Mouse (Mus musculus) neural tube, embryonic 14.5 days (tissue): Measurements from ENCODE around the gene Lrba. TPM values are rescaled to one million over a fixed set of nuclear protein-coding genes. Genes with fewer than 3 reads are reported as not detected.

Experiments
- ATAC-seq: fragments of 200-750 bp; cut with Nextera tagmentation; 2 replicates; pipeline ENCODE4 v1.8.0; 2017; ENCODE audit warnings: low read depth, mild to moderate bottlenecking, moderate TSS enrichment, moderate library complexity
- H3K27ac ChIP-seq: fragments of 300-500 bp; sonication (generic); 2 replicates; pipeline ENCODE4 v1.5.1; 2014; ENCODE audit warnings: low read depth, mild to moderate bottlenecking, control low read depth, low read length, moderate library complexity, mixed read lengths
- H3K27me3 ChIP-seq: fragments of 300-500 bp; sonication (generic); 2 replicates; pipeline ENCODE4 v1.6.1; 2014; ENCODE audit warnings: low read length; ENCODE audit not compliant: control insufficient read depth, insufficient read depth
- H3K36me3 ChIP-seq: fragments of 300-500 bp; sonication (generic); 2 replicates; pipeline ENCODE4 v1.6.1; 2014; ENCODE audit warnings: low read length, mixed read lengths; ENCODE audit not compliant: control insufficient read depth, insufficient read depth
- H3K4me1 ChIP-seq: fragments of 300-500 bp; sonication (generic); 2 replicates; pipeline ENCODE4 v1.6.1; 2014; ENCODE audit warnings: low read length; ENCODE audit not compliant: control insufficient read depth, insufficient read depth
- H3K4me2 ChIP-seq: fragments of 300-500 bp; sonication (generic); 2 replicates; pipeline ENCODE4 v1.6.1; 2014; ENCODE audit warnings: mild to moderate bottlenecking, low read depth, low read length, control low read depth
- H3K4me3 ChIP-seq: fragments of 300-500 bp; sonication (generic); 2 replicates; pipeline ENCODE4 v1.5.1; 2014; ENCODE audit warnings: low read depth, low read length, control low read depth, mixed read lengths
- H3K9ac ChIP-seq: fragments of 300-500 bp; sonication (generic); replicated peaks from 2 replicates; pipeline ENCODE4 v1.6.1; 2014; ENCODE audit warnings: low read depth, mild to moderate bottlenecking, control low read depth, low read length, mixed read lengths
- H3K9me3 ChIP-seq: fragments of 300-500 bp; sonication (generic); 2 replicates; pipeline ENCODE4 v1.6.1; 2016; ENCODE audit warnings: low read length; ENCODE audit not compliant: control insufficient read depth
- WGBS: fragments of 180-500 bp; shearing (Covaris S2); extraction: QIAGEN DNeasy Blood & Tissue Kit; methylation state at CpG from one replicate; pipeline ENCODE4 v1.1.7; 2014; 5-methylcytosine and 5-hydroxymethylcytosine counted together
- polyA plus RNA-seq: library from polyadenylated mRNA; unstranded; fragments of >200 nt; fragmentation: Nextera tagmentation; extraction: Ambion mirVana; gene quantifications from 2 replicates; pipeline ENCODE4 v1.2.1, GENCODE M21; 2014

Lrba gene
- polyA plus RNA-seq, 1 experiment from 2014 or later: 13.6 TPM

DNA sequence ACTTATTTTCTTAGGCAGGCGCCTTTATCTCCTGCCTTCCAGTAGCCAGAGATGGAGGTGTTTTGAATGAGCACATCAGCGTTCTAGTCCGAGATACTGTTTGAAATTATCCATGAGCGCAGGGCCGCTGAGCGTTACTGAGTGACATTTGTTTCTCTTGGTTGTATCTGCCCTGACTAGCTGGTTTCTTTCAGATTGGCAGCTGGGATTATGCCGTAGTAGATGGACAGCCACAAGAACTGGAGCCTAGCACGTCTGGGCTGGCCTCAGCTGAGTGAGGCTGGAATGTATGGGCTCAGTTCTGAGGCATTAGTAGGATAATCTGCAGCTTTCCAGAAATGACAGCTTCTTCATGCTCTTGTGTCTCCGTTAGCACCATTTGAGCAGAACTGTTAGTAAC, 500.6 kb downstream of the Lrba start:
- ATAC-seq: no peak
- Histone ChIP-seq H3K9ac (no peak overlapping the region), H3K4me1 (peaks cover 3% of the 10 kb centered on the region; the same call in 1 of the 2 replicates), H3K4me3 (no peak overlapping the region), H3K36me3 (no peaks in the 10 kb centered on the region), H3K9me3 (no peaks in the 10 kb centered on the region), H3K27ac (no peak overlapping the region), H3K4me2 (no peak overlapping the region), H3K27me3 (no peaks in the 10 kb centered on the region)
- 89% methylated on average over 9 of the region's 9 CpGs for WGBS

- H3K27ac ChIP-seq: peak overlapping the region; percentile 28; the same call in 1 of the 2 replicates
- H3K9me3 ChIP-seq: no peaks in the 10 kb centered on the region
- 61% methylated on average over 3 of the region's 3 CpGs for WGBS
Measured at GRCm38 (mm10) chr3:86738831-86739230, 514.4 kb downstream of the Lrba start.

GRCm38 (mm10) chr3:86739745-86740144, 515.3 kb downstream of the Lrba start:
- Histone ChIP-seq H3K4me1 (peaks cover 9% of the 10 kb centered on the region; the same call in 1 of the 2 replicates), H3K9ac (no peak overlapping the region), H3K4me2 (no peak overlapping the region), H3K4me3 (no peak overlapping the region), H3K36me3 (no peaks in the 10 kb centered on the region), H3K27ac (peak overlapping the region; percentile 50; the same call in 1 of the 2 replicates), H3K9me3 (no peaks in the 10 kb centered on the region), H3K27me3 (no peaks in the 10 kb centered on the region)
- peak; percentile 86 for ATAC-seq
- 44% methylated on average over 4 of the region's 4 CpGs for WGBS

More at GRCm38 (mm10) chr3:86738831-86739230, 514.4 kb downstream of the Lrba start:
- Histone ChIP-seq H3K36me3 (no peaks in the 10 kb centered on the region), H3K9ac (no peak overlapping the region), H3K27me3 (no peaks in the 10 kb centered on the region), H3K4me1 (0 out of 2 replicates have a peak, but pooled peaks cover 3% of the 10 kb centered on the region), H3K4me2 (no peak overlapping the region), H3K4me3 (no peak overlapping the region)
- no peak for ATAC-seq

- H3K27me3 ChIP-seq: no peaks in the 10 kb centered on the region
- no peak overlapping the region for H3K9ac ChIP-seq
- H3K27ac ChIP-seq: peak overlapping the region; percentile 72
- no peak for ATAC-seq
- peaks cover 23% of the 10 kb centered on the region; the same call in 1 of the 2 replicates for H3K4me1 ChIP-seq
- H3K9me3 ChIP-seq: no peaks in the 10 kb centered on the region
- H3K36me3 ChIP-seq: no peaks in the 10 kb centered on the region
- H3K4me3 ChIP-seq: no peak overlapping the region
- WGBS: 41% methylated on average over 4 of the region's 4 CpGs
- peak overlapping the region; percentile 12; the same call in 1 of the 2 replicates for H3K4me2 ChIP-seq
Measured at GRCm38 (mm10) chr3:86745348-86745747, 520.9 kb downstream of the Lrba start.

GRCm38 (mm10) chr3:86745769-86746512, 521.5 kb downstream of the Lrba start:
- WGBS: 31% methylated on average over 10 of the region's 10 CpGs
- Histone ChIP-seq H3K4me3 (no peak overlapping the region), H3K36me3 (no peaks in the 10 kb centered on the region), H3K9me3 (no peaks in the 10 kb centered on the region), H3K4me1 (peaks cover 28% of the 10 kb centered on the region; the same call in 1 of the 2 replicates), H3K27ac (peak overlapping the region; percentile 72), H3K4me2 (peak overlapping the region; percentile 31; the same call in 1 of the 2 replicates), H3K27me3 (no peaks in the 10 kb centered on the region), H3K9ac (peak overlapping the region; percentile 32; the same call in 1 of the 2 replicates)
- ATAC-seq: peak; percentile 85

GRCm38 (mm10) chr3:86750652-86751051, 526.2 kb downstream of the Lrba start:
- no peaks in the 10 kb centered on the region for H3K27me3 ChIP-seq
- H3K4me2 ChIP-seq: peak overlapping the region; percentile 32; the same call in 1 of the 2 replicates
- no peaks in the 10 kb centered on the region for H3K36me3 ChIP-seq
- H3K9ac ChIP-seq: 0 out of 2 replicates have a peak overlapping the region, but pooled peaks have one; percentile 22
- H3K9me3 ChIP-seq: no peaks in the 10 kb centered on the region
- no peak overlapping the region for H3K4me3 ChIP-seq
- WGBS: 25% methylated on average over 7 of the region's 7 CpGs
- H3K27ac ChIP-seq: peak overlapping the region; percentile 74
- ATAC-seq: peak; percentile 12; the same call in 1 of the 2 replicates
- H3K4me1 ChIP-seq: peaks cover 25% of the 10 kb centered on the region; the same call in 1 of the 2 replicates

DNA sequence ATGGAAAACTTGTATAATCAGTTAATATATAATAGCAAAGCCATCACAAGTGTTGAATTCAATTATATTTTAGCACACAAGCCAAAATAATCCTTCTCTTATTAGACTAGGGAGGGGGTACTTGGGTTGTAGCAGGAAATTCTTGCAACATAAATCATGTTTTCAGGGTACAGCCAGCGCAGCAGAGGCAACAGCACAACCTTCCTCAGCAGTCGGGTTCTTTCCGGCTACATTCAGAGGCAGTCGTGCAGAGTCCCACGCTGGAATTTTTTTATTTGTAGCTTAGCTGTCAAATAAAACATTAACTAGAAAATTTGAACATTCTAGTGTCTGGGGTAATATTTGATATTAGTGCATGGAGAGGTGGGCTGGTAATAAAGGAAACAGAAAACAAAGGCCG, 529.7 kb downstream of the Lrba start:
- peak overlapping the region; percentile 0; the same call in 1 of the 2 replicates for H3K27ac ChIP-seq
- no peaks in the 10 kb centered on the region for H3K27me3 ChIP-seq
- 43% methylated on average over 6 of the region's 6 CpGs for WGBS
- peak overlapping the region; percentile 0; the same call in 1 of the 2 replicates for H3K4me2 ChIP-seq
- no peaks in the 10 kb centered on the region for H3K36me3 ChIP-seq
- ATAC-seq: no peak
- H3K9ac ChIP-seq: 0 out of 2 replicates have a peak overlapping the region, but pooled peaks have one; percentile 2
- H3K4me3 ChIP-seq: no peak overlapping the region
- peaks cover 17% of the 10 kb centered on the region; the same call in 1 of the 2 replicates for H3K4me1 ChIP-seq
- no peaks in the 10 kb centered on the region for H3K9me3 ChIP-seq

DNA sequence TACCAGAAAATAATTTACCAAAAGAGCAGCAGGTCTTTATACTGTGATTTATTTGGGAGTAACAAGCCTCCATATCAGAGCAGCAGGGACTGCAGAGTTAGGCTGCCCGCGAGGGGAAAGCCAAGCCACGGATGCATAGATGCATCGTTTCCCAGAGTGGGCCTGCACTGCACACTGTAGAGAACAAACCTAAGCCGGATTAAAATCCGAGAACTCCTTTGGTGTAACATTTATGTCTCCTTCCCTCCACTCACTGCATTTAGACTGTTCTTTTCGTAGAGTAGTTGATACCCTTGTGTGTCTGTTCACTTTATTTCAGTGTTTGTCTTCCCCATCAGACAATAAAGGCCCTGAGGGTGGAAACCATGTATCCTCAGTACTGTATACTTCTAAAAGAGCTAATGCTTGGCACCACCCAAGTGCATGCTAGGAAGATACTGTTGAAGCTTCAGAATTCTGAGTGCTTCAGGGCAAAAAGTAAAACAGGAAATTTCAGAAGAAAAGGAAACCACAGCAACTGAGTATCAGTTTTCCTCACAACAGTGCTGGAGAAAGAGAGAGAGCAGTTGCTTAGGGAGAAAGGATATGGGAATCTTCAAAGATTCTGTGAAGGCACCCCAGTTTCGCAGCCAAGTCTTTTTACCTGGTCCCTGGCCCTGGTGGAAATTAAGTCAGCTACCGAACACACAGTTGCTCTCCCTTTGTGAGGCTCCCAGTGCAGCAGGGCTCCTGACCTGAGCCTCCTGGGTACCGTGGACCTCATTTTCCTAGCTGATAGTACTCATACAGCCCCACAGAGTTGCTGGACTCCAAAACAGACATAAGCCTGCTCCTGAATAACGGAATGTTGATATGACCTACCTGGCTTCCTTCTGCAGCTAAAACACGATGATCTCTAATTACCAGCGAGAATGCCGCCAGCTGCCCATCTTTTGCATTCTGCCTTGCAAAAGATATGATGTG, 530.4 kb downstream of the Lrba start:
- ATAC-seq: no peak
- Histone ChIP-seq H3K9me3 (no peaks in the 10 kb centered on the region), H3K4me1 (peaks cover 15% of the 10 kb centered on the region; the same call in 1 of the 2 replicates), H3K36me3 (no peaks in the 10 kb centered on the region), H3K9ac (no peak overlapping the region), H3K27me3 (no peaks in the 10 kb centered on the region), H3K4me3 (no peak overlapping the region), H3K27ac (peak overlapping the region; percentile 0; the same call in 1 of the 2 replicates), H3K4me2 (peak overlapping the region; percentile 0; the same call in 1 of the 2 replicates)
- 65% methylated on average over 14 of the region's 14 CpGs for WGBS
